Mouse (Mus musculus) cerebellum, adult 11 months (tissue): ENCODE results near the gene Il5ra.
A peak's percentile ranks its signal among the peaks of the same experiment; 100 is the strongest.

Experiments
- DNase-seq: peaks from one replicate; pipeline ENCODE4 v3.0.0; 2022

The Il5ra gene

DNA sequence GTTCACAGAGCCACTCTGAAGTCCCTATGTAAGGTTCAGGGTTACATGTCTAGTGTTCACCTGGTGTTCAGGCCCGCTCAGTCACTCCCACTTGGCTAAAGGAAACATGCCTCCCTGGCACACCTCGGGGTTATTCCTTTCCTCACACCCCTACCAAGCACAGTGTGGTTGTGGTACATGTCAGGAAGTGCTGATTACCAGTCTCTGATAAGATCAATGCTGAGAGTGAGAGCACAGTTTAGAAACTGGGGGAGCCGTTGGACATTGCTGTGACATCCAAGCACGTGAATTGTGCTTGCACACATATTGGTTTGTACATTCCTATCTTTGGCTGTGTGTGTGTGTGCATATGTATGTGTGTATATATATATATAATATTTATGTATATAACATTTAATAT, 16.3 kb downstream of the Il5ra start:
- DNase-seq, result no peak

DNA sequence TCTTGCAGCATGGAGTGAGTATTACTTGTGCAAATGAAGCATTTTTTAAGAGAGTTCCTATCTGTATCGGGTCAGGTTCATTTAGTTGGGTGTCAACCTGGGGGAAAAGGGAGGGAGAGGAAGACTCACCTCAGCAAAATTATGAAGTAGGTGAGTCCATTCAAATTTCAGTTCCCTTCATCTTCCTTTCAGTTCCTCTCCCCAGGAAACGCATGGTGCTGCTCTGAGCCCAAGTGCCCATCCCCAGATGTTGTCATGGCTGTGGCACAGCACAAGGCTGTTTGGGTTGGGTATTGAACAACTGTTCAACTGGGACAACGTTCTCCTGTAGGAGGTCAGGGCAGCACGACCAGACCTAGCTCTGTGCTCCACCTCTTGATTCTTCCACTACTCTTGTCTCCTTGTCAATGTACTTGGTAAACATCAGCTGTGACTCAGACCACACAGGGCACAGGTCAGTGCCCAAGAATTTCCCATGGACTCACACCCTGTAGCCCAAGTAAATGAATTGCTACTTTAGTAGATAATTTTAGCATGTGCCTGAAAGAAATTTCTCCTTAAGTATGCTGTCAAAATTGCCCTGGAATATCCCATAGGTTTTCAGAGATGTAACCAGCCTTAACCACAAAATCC, 19.0 kb downstream of the Il5ra start:
- DNase-seq, result no peak

GRCm38 (mm10) chr6:106727703-106728102, 21.1 kb downstream of the Il5ra start:
- no peak for DNase-seq

GRCm38 (mm10) chr6:106726078-106726477, 22.8 kb downstream of the Il5ra start:
- no peak for DNase-seq

GRCm38 (mm10) chr6:106725642-106726041, 23.2 kb downstream of the Il5ra start:
- DNase-seq, result no peak

GRCm38 (mm10) chr6:106705506-106706035, 43.3 kb downstream of the Il5ra start:
- no peak for DNase-seq

DNA sequence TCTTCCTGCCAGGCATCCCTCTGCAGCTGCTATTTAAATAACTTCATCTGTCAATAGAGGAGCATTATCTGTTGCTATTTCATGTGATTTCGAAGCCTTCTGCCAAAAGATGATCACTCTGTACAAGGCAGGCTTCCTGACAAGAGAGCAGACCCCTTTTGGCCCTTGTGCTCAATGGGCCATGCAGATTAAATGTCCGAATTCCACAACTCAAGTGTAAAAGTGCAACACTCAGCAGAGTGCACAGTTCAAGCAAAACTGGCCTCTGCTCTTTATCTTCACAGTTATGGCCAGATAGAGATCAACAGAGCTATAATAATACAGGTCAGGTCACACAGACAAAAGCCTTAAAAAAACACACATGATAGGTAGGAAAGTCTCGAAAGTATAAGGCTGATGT, 46.9 kb downstream of the Il5ra start:
- DNase-seq, result no peak

GRCm38 (mm10) chr6:106675581-106675980, 73.3 kb downstream of the Il5ra start:
- DNase-seq, result no peak

GRCm38 (mm10) chr6:106663780-106664651, 84.8 kb downstream of the Il5ra start:
- DNase-seq, result peak; percentile 7
